In genomic region chr3:96058231-96058896, GRCm38 (mm10) we compare ENCODE assay signal across 8 mouse cellular contexts. TPM values are rescaled to one million over a fixed set of nuclear protein-coding genes. Genes with fewer than 3 reads are reported as not detected.
DNase-seq lines count a peak whose midpoint lies in the region; ATAC-seq and TF ChIP-seq lines count a peak whose summit lies in the region.

TSS of gene Vps45 (minus strand) at chr3:96058466.

- H3K9me3 ChIP-seq in heart, embryonic 10.5 days, result no peaks in the 10 kb centered on the region
- H3K9me3 ChIP-seq in kidney, embryonic 14.5 days (ENCODE audit: control insufficient read depth, low read length), result no peaks in the 10 kb centered on the region
- H3K9me3 ChIP-seq in liver, embryonic 11.5 days (ENCODE audit: control insufficient read depth, low read length), result no peaks in the 10 kb centered on the region
- no peaks in the 10 kb centered on the region for H3K9me3 ChIP-seq in stomach, embryonic 16.5 days (replicated peaks; ENCODE audit: control insufficient read depth, low read length)

- TF ChIP-seq POLR2A in embryonic fibroblast, embryonic 13.5 days (IDR thresholded peaks at IDR 0.05; ENCODE audit: low read depth, low read length), result peak; percentile 78

- peak within 1 kb of the TSS; percentile 59 for H3K9ac ChIP-seq in kidney, embryonic 14.5 days (ENCODE audit: low read depth, low read length)
- H3K9ac ChIP-seq in liver, embryonic 11.5 days (ENCODE audit: low read depth, low read length), result peak within 1 kb of the TSS; percentile 84
- H3K9ac ChIP-seq in stomach, embryonic 16.5 days (ENCODE audit: low read length), result peak within 1 kb of the TSS; percentile 82

- H3K4me2 ChIP-seq in kidney, embryonic 14.5 days (replicated peaks; ENCODE audit: low read depth, low read length), result peak within 1 kb of the TSS; percentile 75
- H3K4me2 ChIP-seq in liver, embryonic 11.5 days, result peak within 1 kb of the TSS; percentile 81
- peak within 1 kb of the TSS; percentile 93 for H3K4me2 ChIP-seq in stomach, embryonic 16.5 days (ENCODE audit: low read depth, low read length)

- WGBS in heart, embryonic 10.5 days, result 2% methylated on average over 18 of the region's 18 CpGs
- 1% methylated on average over 18 of the region's 18 CpGs for WGBS in kidney, embryonic 14.5 days
- 2% methylated on average over 18 of the region's 18 CpGs for WGBS in liver, embryonic 11.5 days
- WGBS in stomach, embryonic 16.5 days, result 1% methylated on average over 18 of the region's 18 CpGs

- TF ChIP-seq CTCF in embryonic fibroblast, embryonic 13.5 days (IDR thresholded peaks at IDR 0.05; ENCODE audit: borderline replicate concordance, insufficient read depth, low read length), result no peak

- 0 out of 2 replicates have a peak, but pooled peaks cover 11% of the 10 kb centered on the region for H3K36me3 ChIP-seq in heart, embryonic 10.5 days
- H3K36me3 ChIP-seq in kidney, embryonic 14.5 days (ENCODE audit: control insufficient read depth, insufficient read depth, low read length), result no peaks in the 10 kb centered on the region
- no peaks in the 10 kb centered on the region for H3K36me3 ChIP-seq in liver, embryonic 11.5 days (ENCODE audit: control insufficient read depth, insufficient read depth, low read length)
- no peaks in the 10 kb centered on the region for H3K36me3 ChIP-seq in stomach, embryonic 16.5 days (ENCODE audit: control insufficient read depth, insufficient read depth, low read length)

- peaks cover 3% of the 10 kb centered on the region for H3K4me1 ChIP-seq in embryonic fibroblast, embryonic 13.5 days (ENCODE audit: control insufficient read depth, insufficient read depth, low read length)
- H3K4me1 ChIP-seq in heart, embryonic 10.5 days, result peaks cover 4% of the 10 kb centered on the region; the same call in 1 of the 2 replicates
- H3K4me1 ChIP-seq in kidney, embryonic 14.5 days (ENCODE audit: control insufficient read depth, insufficient read depth, low read length), result 0 out of 2 replicates have a peak, but pooled peaks cover 2% of the 10 kb centered on the region
- H3K4me1 ChIP-seq in liver, embryonic 11.5 days (replicated peaks; ENCODE audit: control insufficient read depth, insufficient read depth, low read length), result no peaks in the 10 kb centered on the region; the same call in 1 of the 2 replicates
- no peaks in the 10 kb centered on the region for H3K4me1 ChIP-seq in stomach, embryonic 16.5 days (ENCODE audit: control insufficient read depth, insufficient read depth, low read length)

- peak within 1 kb of the TSS; percentile 90 for H3K4me3 ChIP-seq in embryonic fibroblast, embryonic 13.5 days (ENCODE audit: insufficient read depth, low read length)
- H3K4me3 ChIP-seq in heart, embryonic 10.5 days, result peak within 1 kb of the TSS; percentile 76
- H3K4me3 ChIP-seq in kidney, embryonic 14.5 days (ENCODE audit: low read length), result peak within 1 kb of the TSS; percentile 52
- peak within 1 kb of the TSS; percentile 67 for H3K4me3 ChIP-seq in liver, embryonic 11.5 days (ENCODE audit: low read depth, low read length)
- peak within 1 kb of the TSS; percentile 83 for H3K4me3 ChIP-seq in stomach, embryonic 16.5 days (replicated peaks; ENCODE audit: low read length)

- peak; percentile 78 for DNase-seq in CD4-positive, CD25-positive, alpha-beta regulatory T cell, adult 2 months (ENCODE audit: low read depth, low spot score)
- peak; percentile 88 for DNase-seq in brain, adult 2 months (ENCODE audit: low read depth, low spot score)
- peak; percentile 89 for DNase-seq in heart, embryonic 10.5 days (ENCODE audit: low spot score)
- DNase-seq in liver, embryonic 11.5 days (ENCODE audit: low spot score), result peak; percentile 74
- DNase-seq in naive thymus-derived CD4-positive, alpha-beta T cell, adult 2 months (ENCODE audit: low read depth), result peak; percentile 76

- peak within 1 kb of the TSS; percentile 74 for H3K27ac ChIP-seq in embryonic fibroblast, embryonic 13.5 days (ENCODE audit: insufficient read depth, low read length)
- H3K27ac ChIP-seq in heart, embryonic 10.5 days, result peak within 1 kb of the TSS; percentile 94
- peak within 1 kb of the TSS; percentile 76 for H3K27ac ChIP-seq in kidney, embryonic 14.5 days (ENCODE audit: low read depth, low read length)
- H3K27ac ChIP-seq in liver, embryonic 11.5 days (ENCODE audit: low read depth, low read length), result peak within 1 kb of the TSS; percentile 89
- peak within 1 kb of the TSS; percentile 92 for H3K27ac ChIP-seq in stomach, embryonic 16.5 days (ENCODE audit: low read length)

- peak; percentile 89 for ATAC-seq in kidney, embryonic 14.5 days (ENCODE audit: low FRiP score, low TSS enrichment)
- ATAC-seq in liver, embryonic 11.5 days (replicated peaks; ENCODE audit: low FRiP score), result peak; percentile 89
- ATAC-seq in stomach, embryonic 16.5 days (ENCODE audit: insufficient read depth, low FRiP score), result peak; percentile 82

- no peaks in the 10 kb centered on the region for H3K27me3 ChIP-seq in heart, embryonic 10.5 days (ENCODE audit: insufficient read depth, poor library complexity, severe bottlenecking)
- no peaks in the 10 kb centered on the region for H3K27me3 ChIP-seq in kidney, embryonic 14.5 days (ENCODE audit: control insufficient read depth, insufficient read depth, low read length)
- H3K27me3 ChIP-seq in liver, embryonic 11.5 days (replicated peaks; ENCODE audit: control insufficient read depth, insufficient read depth, low read length), result no peaks in the 10 kb centered on the region
- no peaks in the 10 kb centered on the region for H3K27me3 ChIP-seq in stomach, embryonic 16.5 days (ENCODE audit: control insufficient read depth, insufficient read depth, low read length)

RNA-seq across cellular contexts. Expression of gene Vps45, which starts in this region (rescaled TPM):
- polyA plus RNA-seq in embryonic fibroblast, embryonic 13.5 days (2011; ENCODE audit: insufficient read length, low read depth, missing spikeins), result 15.5 and 15.6 TPM in 2 replicates
- 26.1 and 30.6 TPM in 2 replicates for polyA plus RNA-seq in heart, embryonic 10.5 days (2016; fragmentation: Nextera tagmentation; extraction: Ambion mirVana)
- polyA plus RNA-seq in kidney, embryonic 14.5 days (2014; fragmentation: Nextera tagmentation; extraction: Ambion mirVana), result 24.3 and 33.0 TPM in 2 replicates
- 17.4 and 18.5 TPM in 2 replicates for polyA plus RNA-seq in liver, embryonic 11.5 days (2014; fragmentation: Nextera tagmentation; extraction: Ambion mirVana)
- 31.7 and 39.6 TPM in 2 replicates for polyA plus RNA-seq in stomach, embryonic 16.5 days (2015; fragmentation: Nextera tagmentation; extraction: Ambion mirVana)

Comparison
In these comparisons a context has a peak if more than half of its experiments do, and no peak if none do; other contexts are left out.
1. Peak in every context shown above with its lines: DNase-seq, ATAC-seq, H3K4me3 ChIP-seq and H3K27ac ChIP-seq.